Mouse (Mus musculus) left cerebral cortex, postnatal 10 days (tissue): Measurements from ENCODE around the gene Srcin1. TPM values are rescaled to one million over a fixed set of nuclear protein-coding genes. Genes with fewer than 3 reads are reported as not detected.

ENCODE experiments used
- DNase-seq, 2 experiments: peaks; one replicate each; pipeline ENCODE4 v3.0.0; 2021 to 2022; ENCODE audit warnings: low spot score in 2 of 2, mixed read lengths in 1 of 2; ENCODE audit errors: extremely low spot score in 1 of 2
- intact Hi-C: fragments of 180-260 bp; cut with DNase I; formaldehyde crosslinking; loops from one replicate; pipeline ENCODE4 v1.15.1; 2025
- total RNA-seq, 2 experiments: library from RNA; stranded (reverse); gene quantifications; 2 replicates each; pipeline ENCODE4 v1.2.3; 2021

Gene Srcin1
- total RNA-seq, 2 experiments from 2014 or later = 281 to 294 TPM

DNA sequence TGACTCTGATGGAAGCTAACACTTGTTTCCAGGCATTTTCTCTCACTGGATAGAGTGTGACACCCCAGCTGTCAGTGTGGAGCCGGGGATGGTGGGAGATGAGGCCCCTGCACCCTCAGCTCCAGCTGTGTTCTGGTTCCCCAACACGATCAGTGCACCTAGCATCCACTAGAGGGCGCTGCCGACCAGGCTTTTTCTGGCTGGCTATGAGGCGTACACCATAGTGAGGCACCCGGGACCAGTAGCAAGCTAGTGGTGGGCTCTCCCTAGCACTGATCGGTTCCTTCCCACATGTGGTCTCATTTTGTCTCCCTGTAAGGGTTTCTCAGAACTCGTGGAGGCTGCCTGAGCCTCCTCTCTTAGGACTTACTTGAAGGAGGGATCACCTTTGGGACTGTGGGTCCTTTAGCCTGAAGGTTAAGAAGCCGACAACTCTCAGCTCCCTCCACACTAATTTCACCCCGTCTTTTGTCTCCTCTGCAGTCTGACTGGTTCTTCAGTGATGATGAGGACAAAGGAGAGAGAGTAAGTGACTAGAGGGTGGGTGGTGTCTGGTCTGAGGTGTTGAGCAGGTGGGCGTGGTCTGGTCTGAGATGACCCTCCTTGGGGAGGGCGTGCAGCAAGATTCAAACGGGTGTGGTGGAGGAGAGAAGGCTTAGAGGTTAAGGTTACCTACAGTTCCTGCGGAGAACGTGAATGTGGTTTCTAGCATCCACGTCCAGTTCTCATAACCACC, 86.2 kb downstream of the Srcin1 start:
- intact Hi-C loops = loop anchor here (5.0 kb wide), 1 partner anchor 208 kb away; no protein-coding TSS in a partner anchor
- peak in 1 of 2 experiments; percentile 71 for DNase-seq

DNA sequence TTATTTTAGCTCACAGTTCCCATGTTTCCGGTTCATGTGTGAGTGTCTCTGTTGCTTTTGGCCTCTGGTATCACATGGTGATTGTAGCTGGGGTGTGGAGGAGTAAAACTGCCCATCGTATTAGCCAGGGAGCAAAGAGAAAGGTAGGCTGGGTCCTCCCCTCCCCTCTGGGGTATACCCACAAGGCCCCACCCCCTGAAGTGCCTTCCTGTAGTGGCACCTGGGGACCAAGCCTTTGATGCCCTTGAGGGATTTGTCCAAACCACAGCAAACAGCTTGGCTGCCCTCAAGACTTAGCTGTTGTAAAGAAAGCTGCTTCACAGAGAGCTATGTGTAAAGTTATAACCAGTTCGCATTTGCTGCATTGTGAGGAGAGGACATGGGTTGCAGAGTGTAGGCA, 88.3 kb downstream of the Srcin1 start:
- DNase-seq = peak in 1 of 2 experiments; percentile 9
- intact Hi-C loops = no loop called here

DNA sequence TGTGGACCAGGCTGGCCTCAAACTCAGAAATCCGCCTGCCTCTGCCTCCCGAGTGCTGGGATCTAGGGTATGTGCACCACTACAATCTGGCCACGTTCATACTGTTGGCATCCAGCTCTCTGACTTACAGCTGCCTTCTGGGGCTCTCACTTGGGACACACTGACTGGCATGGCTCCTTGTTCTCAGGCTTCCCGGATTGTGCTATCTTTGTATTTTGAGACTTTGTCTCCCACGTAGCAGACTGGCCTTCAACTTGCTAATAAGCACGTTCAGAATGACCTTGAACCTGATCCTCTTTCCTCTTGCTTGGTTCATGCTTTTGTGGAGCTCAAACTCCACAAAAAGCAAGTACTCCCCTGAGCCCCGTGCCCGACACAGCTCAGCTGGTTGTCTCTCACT, 90.3 kb downstream of the Srcin1 start:
- intact Hi-C loops = no loop called here
- DNase-seq = no peak

DNA sequence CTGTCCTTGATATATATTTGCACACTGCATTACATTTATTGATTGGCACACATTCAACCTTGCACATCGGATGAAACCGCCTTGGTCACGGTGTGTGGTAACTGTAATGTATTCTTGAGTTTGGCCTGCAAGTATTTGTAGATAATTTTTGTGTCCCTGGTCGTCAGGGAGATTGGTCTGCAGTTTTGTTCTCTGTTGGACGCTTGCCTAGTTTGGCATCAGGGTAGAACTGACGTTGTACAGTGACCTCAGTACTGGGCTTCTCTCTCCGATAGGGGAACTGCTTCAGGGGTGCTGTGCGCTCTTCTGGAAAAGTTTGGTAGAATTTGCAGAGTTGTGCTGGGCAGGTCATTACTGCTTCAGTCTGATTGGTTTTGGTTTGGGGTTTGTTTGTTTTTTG, 96.2 kb downstream of the Srcin1 start:
- peak in 1 of 2 experiments; percentile 21 for DNase-seq
- intact Hi-C loops = no loop called here

DNA sequence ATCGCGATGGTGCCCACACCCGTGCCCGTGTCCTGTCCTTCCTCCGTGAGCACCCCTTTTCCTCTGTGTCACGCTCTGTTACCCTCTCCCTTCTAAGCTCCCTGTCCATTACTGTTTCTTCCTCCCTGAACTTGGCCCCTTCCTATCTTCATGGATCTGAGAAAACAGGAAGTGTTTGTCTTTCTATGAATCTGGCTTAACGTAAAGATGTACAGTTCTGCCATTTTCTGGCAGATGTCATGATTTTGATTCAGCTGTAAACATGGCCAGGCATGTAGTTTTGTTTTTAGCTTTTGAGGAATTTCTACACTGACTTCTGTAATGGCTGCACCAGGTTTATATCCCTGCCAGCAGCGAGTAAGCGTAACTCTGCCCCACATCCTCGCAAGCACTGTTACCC, 96.9 kb downstream of the Srcin1 start:
- no peak for DNase-seq
- intact Hi-C loops = no loop called here

DNA sequence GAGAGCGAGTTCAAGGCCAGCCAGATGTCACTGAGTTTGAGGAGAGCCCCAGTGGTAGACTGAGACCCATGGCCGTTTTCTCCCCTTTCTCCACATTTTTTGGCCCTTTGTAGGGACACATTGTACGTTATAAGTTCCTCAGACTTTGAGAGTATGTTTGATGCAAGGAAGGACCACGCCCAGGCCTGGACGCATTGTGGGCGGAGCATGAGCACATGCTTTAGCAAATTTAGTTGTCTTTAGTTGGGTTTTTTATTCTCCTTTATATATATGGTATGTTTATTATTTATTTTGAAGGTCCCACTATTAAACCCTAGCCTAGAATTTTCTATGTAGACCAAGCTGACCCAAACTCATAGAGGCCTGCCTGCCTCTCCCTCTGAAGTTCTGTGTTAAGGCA, 97.6 kb downstream of the Srcin1 start:
- intact Hi-C loops = no loop called here

DNA sequence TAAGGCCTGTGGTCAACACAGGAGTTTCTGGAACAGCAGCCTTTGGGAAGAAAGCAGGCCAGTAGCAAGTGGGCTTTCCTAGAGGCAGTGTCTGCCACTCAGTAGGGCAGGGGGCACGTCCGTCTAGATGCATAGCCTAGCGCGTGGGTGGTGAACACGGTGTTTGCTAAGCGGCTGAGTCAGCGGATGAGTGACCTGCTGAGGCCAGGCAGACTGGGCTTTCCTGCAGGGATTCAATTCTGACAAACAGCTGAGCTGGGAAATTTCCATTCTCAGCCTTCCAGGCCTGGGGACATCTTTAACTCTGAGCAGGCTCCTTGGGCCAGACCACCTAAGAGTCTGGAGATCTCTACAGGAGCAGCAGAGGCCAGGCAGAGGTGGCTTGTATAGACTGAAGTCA, 98.6 kb downstream of the Srcin1 start:
- intact Hi-C loops = no loop called here

More for the DNA sequence above, 97.6 kb downstream of the Srcin1 start:
- DNase-seq = peak in 1 of 2 experiments; percentile 15

DNA sequence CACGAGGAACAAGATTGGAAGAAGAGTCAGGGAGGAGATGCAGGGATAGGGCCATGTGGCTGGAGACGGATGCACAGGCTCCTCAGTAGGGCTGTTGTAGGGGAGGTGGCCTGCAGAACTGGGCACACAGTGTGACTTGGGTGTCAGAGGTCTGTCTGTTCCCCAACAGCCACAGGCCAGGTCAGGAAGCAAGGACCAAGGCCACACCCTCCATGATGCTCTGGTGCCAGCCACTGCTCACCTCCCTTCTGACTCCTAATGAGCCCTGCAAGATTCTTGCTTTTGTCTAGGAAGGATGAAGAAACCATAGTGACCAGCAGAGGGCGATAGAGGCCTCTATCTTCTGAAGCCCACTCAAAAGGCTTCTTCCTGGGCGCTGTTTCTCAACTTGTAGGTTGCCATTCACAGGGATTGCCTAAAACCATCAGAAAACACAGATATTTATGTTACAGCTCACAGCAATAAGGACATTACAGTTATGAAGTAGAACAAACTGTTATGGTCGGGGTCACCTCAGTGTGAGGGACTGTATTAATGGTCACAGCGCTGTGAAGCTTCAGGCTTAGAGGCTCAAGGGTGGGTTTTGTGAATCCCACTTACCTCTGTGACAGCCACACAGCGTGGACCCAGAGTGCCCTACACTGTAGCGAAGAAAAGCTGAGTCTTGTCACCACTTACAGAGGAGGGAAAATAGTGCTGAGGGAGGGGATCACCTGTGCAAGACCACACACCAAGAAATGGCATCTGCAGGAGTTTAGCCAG, 99.5 kb downstream of the Srcin1 start:
- peak; percentile 72 to 74 for DNase-seq
- intact Hi-C loops = no loop called here

More for the DNA sequence above, 98.6 kb downstream of the Srcin1 start:
- DNase-seq = peak in 1 of 2 experiments; percentile 40

DNA sequence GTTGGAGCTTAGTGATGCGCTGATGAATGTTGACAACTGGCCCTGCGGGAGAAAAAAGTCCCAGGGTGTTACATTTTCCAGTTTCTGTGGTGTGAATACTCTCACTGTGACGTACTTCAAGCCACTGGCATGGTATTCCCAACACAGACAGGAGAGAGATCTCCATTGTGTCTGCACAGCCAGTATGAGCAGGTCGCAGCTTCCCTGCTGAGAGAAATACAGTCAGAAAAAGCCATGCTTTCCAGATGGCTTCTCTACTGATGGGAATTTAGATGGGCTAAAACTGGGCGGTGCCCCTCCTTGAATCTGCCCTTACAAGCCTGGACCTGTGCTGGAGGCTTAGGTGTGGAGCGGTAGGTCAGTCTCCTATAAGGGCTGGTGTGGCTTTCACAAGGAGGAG, 104.7 kb downstream of the Srcin1 start:
- DNase-seq = no peak
- intact Hi-C loops = no loop called here

DNA sequence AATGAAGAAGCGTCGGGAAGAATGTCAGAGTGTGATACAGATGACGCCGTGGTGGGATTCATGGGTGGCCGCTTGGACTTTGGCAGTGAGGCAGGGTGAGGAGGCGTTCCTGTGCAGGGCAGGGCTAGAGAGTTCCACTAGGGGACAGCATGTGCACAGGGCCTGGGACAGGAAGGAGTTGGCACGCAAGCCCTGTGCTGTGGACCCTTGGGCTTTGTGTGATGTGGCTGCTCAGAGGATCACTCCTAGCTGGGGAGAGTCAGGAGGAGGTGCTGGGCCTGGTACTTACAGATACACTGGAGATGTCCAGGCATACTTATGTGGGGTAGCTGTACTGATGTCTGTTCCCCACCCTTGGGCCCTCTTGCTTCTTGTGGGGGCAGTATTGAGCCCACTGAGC, 106.2 kb downstream of the Srcin1 start:
- intact Hi-C loops = loop anchor here (2.0 kb wide), 1 partner anchor 61 kb away; no protein-coding TSS in a partner anchor

DNA sequence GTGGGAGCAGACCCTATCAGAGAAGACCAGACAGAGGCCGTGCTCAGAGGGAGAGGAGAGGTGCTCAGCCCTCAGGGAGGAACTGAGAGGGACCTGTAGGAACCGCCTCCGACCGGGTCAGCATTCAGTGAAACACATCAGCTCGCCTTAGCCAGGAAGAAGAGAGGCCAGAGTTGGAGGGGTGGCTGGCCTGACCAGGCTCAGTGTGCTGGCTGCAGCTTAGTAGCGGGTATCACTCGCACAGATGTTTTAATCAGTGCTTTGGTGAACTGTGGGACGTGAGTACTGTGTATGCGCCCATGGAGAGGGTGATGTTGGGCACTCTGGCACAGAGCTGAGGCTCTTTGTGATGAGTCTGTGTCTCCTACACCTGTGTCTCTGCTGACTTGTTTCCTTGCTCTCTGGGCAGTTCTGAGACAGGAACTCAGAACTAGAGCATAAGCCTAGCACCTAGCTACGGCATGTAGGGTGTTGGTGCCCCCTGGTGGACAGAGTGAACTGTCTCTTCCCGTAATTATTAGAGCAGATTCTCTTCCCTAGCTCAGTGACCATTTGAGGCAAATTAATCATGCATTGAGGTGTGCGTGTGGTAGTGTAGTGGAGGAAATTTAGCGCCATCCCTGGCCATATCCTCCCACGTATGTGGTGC, 107.2 kb downstream of the Srcin1 start:
- DNase-seq = peak; percentile 69 to 87
- intact Hi-C loops = loop anchor here (2.0 kb wide), 1 partner anchor 60 kb away; no protein-coding TSS in a partner anchor

More for the DNA sequence above, 106.2 kb downstream of the Srcin1 start:
- DNase-seq = no peak

DNA sequence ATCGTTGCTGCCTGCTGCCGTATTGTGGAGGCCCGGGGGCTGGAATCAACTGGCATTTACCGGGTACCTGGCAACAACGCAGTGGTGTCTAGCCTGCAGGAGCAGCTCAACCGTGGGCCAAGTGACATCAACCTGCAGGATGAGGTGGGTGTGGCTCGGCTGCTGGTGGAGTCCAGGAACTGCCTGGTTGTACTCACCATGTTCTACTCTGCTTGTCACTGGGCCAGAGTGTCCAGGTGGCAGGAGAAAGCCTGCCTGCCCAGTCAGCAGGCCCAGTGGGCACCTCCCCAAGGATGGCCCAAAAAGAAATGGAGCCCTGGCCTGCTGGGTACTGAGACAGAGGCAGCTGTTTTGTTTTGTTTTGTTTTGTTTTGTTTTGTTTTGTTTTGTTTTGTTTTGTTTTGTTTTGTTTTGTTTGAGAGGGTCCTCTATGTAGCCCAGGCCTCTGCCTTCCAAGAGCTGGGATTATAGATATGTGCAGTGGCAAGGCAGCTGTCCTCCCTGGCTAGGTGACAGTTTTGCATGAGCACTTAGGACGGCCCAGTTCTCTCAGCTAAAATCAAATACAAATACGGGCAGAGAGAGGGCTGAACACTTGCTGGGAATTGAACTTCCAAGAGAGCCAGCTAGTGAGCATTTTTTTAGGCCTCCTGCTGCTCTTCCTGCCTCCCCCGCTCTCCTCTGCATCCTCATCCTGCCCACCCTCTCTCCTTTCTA, 109.4 kb downstream of the Srcin1 start:
- intact Hi-C loops = no loop called here
- DNase-seq = no peak

DNA sequence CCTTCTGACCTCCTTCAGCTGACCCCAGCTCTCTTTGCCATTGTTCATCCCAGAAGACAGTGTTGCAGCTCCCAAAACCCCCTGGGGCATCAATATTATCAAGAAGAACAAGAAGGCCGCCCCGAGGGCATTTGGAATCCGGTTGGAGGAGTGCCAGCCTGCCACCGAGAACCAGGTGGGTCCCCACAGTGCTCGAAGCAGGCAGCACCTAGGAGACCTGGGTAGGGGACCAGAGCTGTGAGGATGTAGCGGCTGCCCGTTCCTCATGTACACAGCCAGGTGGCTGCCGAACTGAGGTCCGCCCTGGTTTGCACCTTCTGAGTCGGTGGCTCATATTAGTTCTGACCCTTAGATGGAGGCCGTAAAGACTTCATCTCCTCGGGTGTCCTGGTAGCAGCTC, 110.0 kb downstream of the Srcin1 start:
- intact Hi-C loops = no loop called here
- DNase-seq = no peak

DNA sequence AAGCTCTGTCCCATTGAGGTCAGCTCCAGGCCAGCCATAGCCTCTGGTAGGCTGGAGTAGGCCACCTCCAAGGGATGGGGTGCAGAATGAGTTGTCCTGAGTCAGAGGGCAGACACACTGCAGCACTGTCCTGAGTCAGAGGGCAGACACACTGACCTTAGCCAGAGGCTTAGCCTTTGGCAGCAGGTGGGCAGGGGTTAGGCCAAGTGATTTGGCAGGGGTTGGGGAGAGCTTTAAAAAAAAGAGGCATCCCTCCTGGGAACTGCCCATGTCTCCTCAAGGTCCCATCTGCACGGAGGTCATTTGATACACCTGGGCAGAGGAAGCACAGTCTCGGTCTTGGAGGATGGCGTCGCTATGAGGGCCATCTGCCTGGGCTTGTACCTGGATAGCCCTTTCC, 112.0 kb downstream of the Srcin1 start:
- no peak for DNase-seq
- intact Hi-C loops = no loop called here

DNA sequence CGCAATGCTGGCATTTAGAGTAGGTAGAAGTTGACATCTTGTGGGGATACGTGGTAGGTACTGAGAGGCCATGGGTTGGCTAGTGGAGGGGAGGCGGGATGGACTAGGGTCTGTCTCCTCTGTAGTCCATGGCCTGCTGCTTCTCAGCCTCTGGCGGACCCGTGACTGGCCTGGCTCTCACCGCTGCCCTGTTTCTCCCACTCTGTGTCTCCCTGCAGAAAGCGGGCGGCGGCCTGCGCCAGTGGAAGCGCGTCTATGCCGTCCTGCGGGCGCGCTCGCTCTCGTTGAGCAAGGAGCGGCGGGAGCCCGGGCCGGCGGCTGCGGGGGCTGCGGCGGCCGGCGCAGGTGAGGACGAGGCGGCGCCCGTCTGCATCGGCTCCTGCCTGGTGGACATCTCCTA, 112.8 kb downstream of the Srcin1 start:
- DNase-seq = no peak
- intact Hi-C loops = no loop called here

DNA sequence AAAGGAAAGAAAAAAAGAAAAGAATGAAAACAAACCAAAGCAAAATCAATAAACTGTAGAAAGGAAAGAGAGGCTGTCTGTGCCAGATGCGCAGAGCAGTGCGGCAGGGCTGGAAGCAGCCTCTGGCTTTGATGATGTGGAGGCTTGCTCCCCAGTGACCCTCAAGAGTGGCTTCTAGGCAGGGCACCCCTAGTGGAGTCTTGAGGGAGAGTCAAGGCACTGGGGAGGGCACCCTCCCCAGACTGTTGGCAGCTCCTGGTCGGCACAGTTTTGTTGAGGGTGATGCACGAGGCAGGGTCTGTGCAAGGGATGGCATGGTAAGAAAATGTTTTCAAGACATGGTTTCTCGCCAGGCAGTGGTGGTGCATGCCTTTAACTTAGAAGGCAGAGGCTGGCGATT, 113.4 kb downstream of the Srcin1 start:
- no peak for DNase-seq
- intact Hi-C loops = no loop called here

DNA sequence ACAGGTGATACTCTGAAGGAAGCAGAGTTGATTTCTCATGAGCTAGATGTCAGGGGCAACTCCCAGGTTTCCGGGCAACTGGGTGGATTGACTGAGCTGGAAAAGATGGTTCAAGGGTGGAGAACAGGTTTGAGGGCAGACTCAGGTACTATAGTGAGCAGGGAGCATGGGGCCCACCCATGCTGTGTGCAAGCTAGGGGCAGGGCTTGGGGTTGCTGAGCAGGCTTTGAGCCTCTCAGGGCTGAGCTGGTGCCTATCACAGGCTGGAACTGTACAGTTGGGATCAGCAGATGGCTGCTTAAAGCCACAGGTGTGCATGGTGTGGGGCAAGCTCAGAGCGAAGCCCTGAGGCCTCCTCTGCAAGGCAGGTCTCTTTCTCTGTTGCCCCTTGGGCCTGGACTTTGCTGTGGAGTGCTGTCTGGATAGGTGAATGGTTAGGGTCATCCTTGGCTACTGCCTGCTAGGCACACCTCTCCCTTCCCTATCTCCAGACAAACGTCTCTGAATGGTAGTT, 114.6 kb downstream of the Srcin1 start:
- intact Hi-C loops = no loop called here
- no peak for DNase-seq
